Mouse (Mus musculus) brain, embryonic 14.5 days (tissue): Measurements from ENCODE around the gene Ttbk1.

Experiments
- CTCF ChIP-seq: fragments of 200-500 bp; IDR thresholded peaks from 2 replicates; pipeline ENCODE4 v1.5.1; 2012; ENCODE audit warnings: inconsistent platforms, mild to moderate bottlenecking, moderate library complexity, borderline replicate concordance; ENCODE audit not compliant: insufficient read depth, insufficient read length; ENCODE audit errors: extremely low read depth
- POLR2A ChIP-seq: fragments of 200-500 bp; IDR thresholded peaks from 2 replicates; pipeline ENCODE4 v1.6.1; 2012; ENCODE audit warnings: mild to moderate bottlenecking, inconsistent platforms, borderline replicate concordance; ENCODE audit not compliant: poor library complexity, insufficient read depth, insufficient read length, severe bottlenecking; ENCODE audit errors: extremely low read depth

DNA sequence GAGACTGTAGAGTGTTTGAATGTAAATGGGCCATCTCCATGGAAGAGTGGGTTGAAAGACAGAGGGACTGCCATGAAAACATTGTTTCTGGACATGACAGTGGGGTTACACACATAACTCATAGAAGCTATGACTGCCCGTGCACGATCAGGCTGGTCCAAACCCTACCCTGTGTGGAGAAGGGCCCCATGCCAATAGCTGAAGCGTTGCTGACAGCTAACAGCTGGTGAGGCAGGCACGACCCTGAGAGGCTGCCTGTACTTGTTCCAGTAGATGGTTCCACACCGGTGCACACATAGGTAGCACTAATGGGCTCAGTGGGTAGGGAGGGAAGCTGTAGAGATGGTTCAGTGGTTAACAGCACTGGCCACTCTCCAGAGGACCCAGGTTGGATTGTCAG, 8.0 kb upstream of the Ttbk1 start:
- TF ChIP-seq POLR2A (no peak), CTCF (no peak)
